Mouse (Mus musculus) small intestine, adult 2 months (tissue): ENCODE measurements around the gene Slc17a9.

ENCODE experiments used
- CTCF ChIP-seq: fragments of 200-500 bp; IDR thresholded peaks from 2 replicates; pipeline ENCODE4 v1.5.1; 2012; ENCODE audit warnings: low read depth, mild to moderate bottlenecking, control low read depth, inconsistent platforms, low read length, moderate library complexity, mixed read lengths; ENCODE audit not compliant: insufficient replicate concordance, insufficient read length; ENCODE audit errors: extremely low read depth
- POLR2A ChIP-seq: fragments of 200-500 bp; IDR thresholded peaks from 2 replicates; pipeline ENCODE4 v1.6.1; 2012; ENCODE audit warnings: low read depth, mild to moderate bottlenecking, control low read depth, inconsistent platforms, low read length, moderate library complexity

DNA sequence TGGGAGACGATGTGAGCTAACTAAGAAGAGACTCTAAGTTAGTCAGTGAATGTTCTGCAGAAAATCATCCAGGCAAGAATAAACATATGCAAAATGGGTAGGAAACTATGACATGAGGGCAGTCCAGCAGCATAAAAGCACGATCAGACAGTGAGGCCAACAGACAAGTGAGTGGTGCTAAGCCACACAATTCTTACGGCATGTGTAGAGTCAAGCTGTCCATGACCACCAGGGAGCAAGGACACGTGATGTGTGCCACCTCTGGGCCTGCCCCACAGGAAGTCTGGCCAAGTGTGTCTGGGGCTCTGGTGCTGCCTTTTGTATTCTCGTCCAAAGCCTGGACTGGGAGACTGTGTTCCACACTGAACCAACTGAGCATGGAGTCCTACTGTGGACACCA is 35.2 kb upstream of the Slc17a9 start:
- no peak for TF ChIP-seq CTCF
- no peak for TF ChIP-seq POLR2A
